Mouse (Mus musculus) C2C12 (cell line): ENCODE results near the gene Rbm47. TPM values are rescaled to one million over a fixed set of nuclear protein-coding genes. Genes with fewer than 3 reads are reported as not detected.

Experiments used
- H3K27me3 ChIP-seq: one replicate; pipeline ENCODE4 v1.6.1; 2011; ENCODE audit not compliant: control insufficient read depth, insufficient read depth, insufficient read length
- H3K36me3 ChIP-seq: one replicate; pipeline ENCODE4 v1.6.1; 2011; ENCODE audit not compliant: control insufficient read depth, insufficient read depth
- H3K4me3 ChIP-seq: one replicate; pipeline ENCODE4 v1.5.1; 2011; ENCODE audit warnings: mild to moderate bottlenecking, control low read depth; ENCODE audit not compliant: poor library complexity, insufficient read depth, severe bottlenecking
- H3K79me2 ChIP-seq: one replicate; pipeline ENCODE4 v1.6.1; 2011; ENCODE audit not compliant: control insufficient read depth, insufficient read depth
- H3K79me3 ChIP-seq: one replicate; pipeline ENCODE4 v1.6.1; 2011; ENCODE audit warnings: low read depth, control low read depth
- H3ac ChIP-seq: one replicate; pipeline ENCODE3; 2011; ENCODE audit warnings: low read depth; ENCODE audit not compliant: control insufficient read depth, insufficient read length
- CEBPB ChIP-seq: IDR thresholded peaks from one replicate; pipeline ENCODE4 v1.6.1; 2011; ENCODE audit warnings: low read depth, mild to moderate bottlenecking, control low read depth, moderate library complexity
- CTCF ChIP-seq: IDR thresholded peaks from one replicate; pipeline ENCODE4 v1.5.1; 2011; ENCODE audit not compliant: control insufficient read depth, insufficient read depth, insufficient read length
- FOSL1 ChIP-seq: IDR thresholded peaks from one replicate; pipeline ENCODE4 v1.8.0; 2011; ENCODE audit warnings: mild to moderate bottlenecking, low read length; ENCODE audit not compliant: poor library complexity, insufficient read depth, severe bottlenecking
- MAX ChIP-seq: IDR thresholded peaks from one replicate; pipeline ENCODE4 v1.6.1; 2011; ENCODE audit warnings: mild to moderate bottlenecking, control low read depth
- MYOD1 ChIP-seq: IDR thresholded peaks from one replicate; pipeline ENCODE4 v1.6.1; 2011; ENCODE audit warnings: low read depth; ENCODE audit not compliant: control insufficient read depth, insufficient read length
- MYOG ChIP-seq: IDR thresholded peaks from one replicate; pipeline ENCODE4 v1.6.1; 2011; ENCODE audit not compliant: control insufficient read depth, insufficient read length; ENCODE audit errors: extremely low read depth
- USF1 ChIP-seq: IDR thresholded peaks from one replicate; pipeline ENCODE4 v1.6.1; 2011; ENCODE audit warnings: low read depth, mild to moderate bottlenecking, control low read depth, moderate library complexity
- microRNA-seq: library from miRNA; unstranded; fragments of <30 nt; microRNA quantifications from one replicate; pipeline ENCODE4, GENCODE M21; 2019; ENCODE audit warnings: borderline microRNAs expressed
- polyA plus RNA-seq: library from polyadenylated mRNA; unstranded; fragments of >200 nt; fragmentation: generic; extraction: Trizol; gene quantifications from one replicate; pipeline ENCODE4 v1.2.1, GENCODE M21; 2012; ENCODE audit warnings: missing spikeins

Gene Rbm47
- polyA plus RNA-seq, 1 experiment, result 0.16 TPM

GRCm38 (mm10) chr5:65975731-65976130 lies 197.2 kb downstream of the Rbm47 start:
- H3K4me3 ChIP-seq, result no peak overlapping the region
- H3ac ChIP-seq, result no peak overlapping the region
- H3K27me3 ChIP-seq, result no peaks in the 10 kb centered on the region
- H3K79me2 ChIP-seq, result no peaks in the 10 kb centered on the region
- H3K79me3 ChIP-seq, result no peaks in the 10 kb centered on the region
- no peak for TF ChIP-seq MAX
- TF ChIP-seq FOSL1, result no peak
- TF ChIP-seq MYOD1, result no peak
- TF ChIP-seq CEBPB, result no peak
- TF ChIP-seq USF1, result no peak
- TF ChIP-seq MYOG, result no peak
- TF ChIP-seq CTCF, result no peak
- H3K36me3 ChIP-seq, result no peaks in the 10 kb centered on the region

GRCm38 (mm10) chr5:65973189-65973588 lies 199.7 kb downstream of the Rbm47 start:
- TF ChIP-seq MYOG (no peak), MAX (no peak)
- H3K79me2 ChIP-seq, result no peaks in the 10 kb centered on the region
- no peak overlapping the region for H3ac ChIP-seq
- no peak overlapping the region for H3K4me3 ChIP-seq
- no peaks in the 10 kb centered on the region for H3K79me3 ChIP-seq
- H3K27me3 ChIP-seq, result no peaks in the 10 kb centered on the region
- H3K36me3 ChIP-seq, result no peaks in the 10 kb centered on the region

GRCm38 (mm10) chr5:65968004-65968403 lies 204.9 kb downstream of the Rbm47 start:
- no peak for TF ChIP-seq MAX
- no peak for TF ChIP-seq MYOD1
- TF ChIP-seq FOSL1, result no peak
- no peak for TF ChIP-seq CTCF
- TF ChIP-seq CEBPB, result no peak
- no peak for TF ChIP-seq MYOG
- TF ChIP-seq USF1, result no peak
- no peak overlapping the region for H3ac ChIP-seq
- no peak overlapping the region for H3K4me3 ChIP-seq
- H3K79me2 ChIP-seq, result no peaks in the 10 kb centered on the region
- no peaks in the 10 kb centered on the region for H3K27me3 ChIP-seq
- H3K79me3 ChIP-seq, result no peaks in the 10 kb centered on the region
- no peaks in the 10 kb centered on the region for H3K36me3 ChIP-seq

- Histone ChIP-seq H3K79me2 (no peaks in the 10 kb centered on the region), H3K4me3 (no peak overlapping the region), H3K27me3 (no peaks in the 10 kb centered on the region), H3ac (no peak overlapping the region), H3K79me3 (no peaks in the 10 kb centered on the region), H3K36me3 (no peaks in the 10 kb centered on the region)
- TF ChIP-seq USF1 (no peak), FOSL1 (no peak), MYOD1 (no peak), MAX (no peak), CTCF (no peak)
Measured at GRCm38 (mm10) chr5:65967091-65967490, 205.8 kb downstream of the Rbm47 start.

Small RNA genes lying within 50 kb of the gene (microRNA-seq; reads per million reads assigned to microRNA genes)
- gene Gm25952, result not detected

Other genes starting within 250 kb of the Rbm47 start
- gene Chrna9, start 238.2 kb downstream of the Rbm47 start, polyA plus RNA-seq, result not detected
- not detected for gene 9130230L23Rik, start 168.8 kb downstream of the Rbm47 start, polyA plus RNA-seq
- gene Nsun7, start 86.8 kb upstream of the Rbm47 start, polyA plus RNA-seq, result 0.02 TPM